Mouse (Mus musculus): ENCODE data around the gene Spib. TPM values are rescaled to one million over a fixed set of nuclear protein-coding genes. Genes with fewer than 3 reads are reported as not detected.

Spib gene
- polyA plus RNA-seq, 1 experiment from 2014 or later = not detected

DNA sequence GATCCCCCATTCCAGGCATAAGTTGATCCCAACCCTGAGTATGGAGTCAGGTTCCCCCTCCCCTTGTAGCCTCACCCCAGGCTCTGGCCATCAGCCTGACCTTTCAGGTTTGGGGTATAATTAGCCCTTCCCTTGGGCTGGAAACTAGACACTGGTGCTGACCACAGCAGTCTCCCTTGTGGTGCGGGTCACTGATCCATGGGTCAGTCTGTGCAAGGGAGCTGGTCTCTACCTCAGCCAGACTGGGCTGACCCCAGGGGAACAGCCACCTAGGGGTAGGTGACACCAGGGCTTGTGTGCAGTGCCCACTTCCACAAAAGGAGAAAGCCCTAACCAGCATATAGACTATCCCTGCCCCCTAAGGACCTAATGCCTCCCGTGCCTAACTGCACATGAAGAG is 8.8 kb downstream of the Spib start:
- Histone ChIP-seq H3K4me1 (ENCODE audit: control insufficient read depth, insufficient read depth, low read length) (peaks cover 5% of the 10 kb centered on the region; the same call in 1 of the 2 replicates), H3K9me3 (replicated peaks; ENCODE audit: control insufficient read depth, low read length) (no peaks in the 10 kb centered on the region), H3K9ac (ENCODE audit: low read length) (no peak overlapping the region), H3K27me3 (replicated peaks; ENCODE audit: control insufficient read depth, insufficient read depth, low read length) (peaks cover 12% of the 10 kb centered on the region; the same call in 1 of the 2 replicates), H3K27ac (ENCODE audit: low read depth, low read length) (no peak overlapping the region), H3K4me3 (ENCODE audit: low read depth, low read length) (no peak overlapping the region), H3K4me2 (ENCODE audit: low read length) (no peak overlapping the region), H3K36me3 (ENCODE audit: control insufficient read depth, insufficient read depth, low read length) (no peaks in the 10 kb centered on the region)
- 72% methylated on average over 2 of the region's 2 CpGs for WGBS
- DNase-seq (ENCODE audit: low spot score) (no peak), ATAC-seq (no peak)

DNA sequence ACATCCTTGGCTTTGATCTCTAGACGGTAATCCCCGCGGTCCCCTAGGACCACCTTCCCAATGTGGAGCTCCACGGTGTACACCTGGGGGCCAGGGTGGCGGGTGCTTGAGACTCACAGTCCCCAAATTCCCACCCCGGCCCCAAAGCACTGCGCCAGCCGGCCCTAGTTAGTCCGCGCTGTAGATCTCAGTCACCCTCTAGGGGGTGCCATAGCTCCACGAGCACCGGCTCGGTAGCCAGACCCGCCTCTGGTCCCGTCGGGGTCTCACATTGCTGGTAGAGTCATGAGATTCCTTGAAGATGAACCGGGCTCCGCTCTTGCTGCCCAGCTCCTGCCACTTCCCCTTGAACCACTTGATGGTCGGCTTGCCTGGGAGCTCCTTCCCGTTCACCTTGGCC is 10.2 kb downstream of the Spib start:
- H3K27me3 ChIP-seq (replicated peaks; ENCODE audit: control insufficient read depth, insufficient read depth, low read length) = peaks cover 12% of the 10 kb centered on the region; the same call in 1 of the 2 replicates

DNA sequence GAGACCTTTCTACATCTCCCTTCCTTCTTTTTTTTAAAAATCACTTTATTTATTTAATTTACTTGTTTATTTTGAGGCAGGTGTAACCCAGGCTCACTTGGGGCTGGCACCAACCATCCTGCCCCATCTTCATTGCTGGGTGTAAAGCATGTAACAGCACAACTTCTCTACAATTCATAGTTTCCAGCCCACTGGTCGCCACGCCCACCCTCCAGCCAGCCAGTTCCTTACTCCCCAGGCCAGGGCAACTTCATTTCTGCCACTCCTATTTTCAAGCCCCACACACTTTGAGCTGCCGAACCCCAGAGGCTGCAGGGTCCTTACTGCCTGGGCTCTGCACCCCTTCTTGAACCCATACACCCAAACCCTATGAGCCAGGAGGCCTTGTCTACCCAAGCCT is 10.9 kb downstream of the Spib start:
- H3K9me3 ChIP-seq (replicated peaks; ENCODE audit: control insufficient read depth, low read length) = no peaks in the 10 kb centered on the region
- DNase-seq (ENCODE audit: low spot score) (no peak), ATAC-seq (no peak)
- no peak overlapping the region for H3K27ac ChIP-seq (ENCODE audit: low read depth, low read length)
- H3K4me3 ChIP-seq (ENCODE audit: low read depth, low read length) = no peak overlapping the region
- peaks cover 11% of the 10 kb centered on the region; the same call in 1 of the 2 replicates for H3K27me3 ChIP-seq (replicated peaks; ENCODE audit: control insufficient read depth, insufficient read depth, low read length)
- H3K36me3 ChIP-seq (ENCODE audit: control insufficient read depth, insufficient read depth, low read length) = no peaks in the 10 kb centered on the region
- peaks cover 3% of the 10 kb centered on the region; the same call in 1 of the 2 replicates for H3K4me1 ChIP-seq (ENCODE audit: control insufficient read depth, insufficient read depth, low read length)
- H3K9ac ChIP-seq (ENCODE audit: low read length) = no peak overlapping the region
- 55% methylated on average over 3 of the region's 3 CpGs for WGBS
- H3K4me2 ChIP-seq (ENCODE audit: low read length) = no peak overlapping the region

More for the DNA sequence above, 10.2 kb downstream of the Spib start:
- Histone ChIP-seq H3K36me3 (ENCODE audit: control insufficient read depth, insufficient read depth, low read length) (no peaks in the 10 kb centered on the region), H3K27ac (ENCODE audit: low read depth, low read length) (no peak overlapping the region), H3K4me3 (ENCODE audit: low read depth, low read length) (no peak overlapping the region), H3K4me1 (ENCODE audit: control insufficient read depth, insufficient read depth, low read length) (peaks cover 3% of the 10 kb centered on the region; the same call in 1 of the 2 replicates), H3K4me2 (ENCODE audit: low read length) (peak overlapping the region; percentile 37), H3K9ac (ENCODE audit: low read length) (no peak overlapping the region), H3K9me3 (replicated peaks; ENCODE audit: control insufficient read depth, low read length) (no peaks in the 10 kb centered on the region)
- ATAC-seq = peak; percentile 79
- peak; percentile 76 for DNase-seq (ENCODE audit: low spot score)
- WGBS = 2% methylated on average over 20 of the region's 20 CpGs

DNA sequence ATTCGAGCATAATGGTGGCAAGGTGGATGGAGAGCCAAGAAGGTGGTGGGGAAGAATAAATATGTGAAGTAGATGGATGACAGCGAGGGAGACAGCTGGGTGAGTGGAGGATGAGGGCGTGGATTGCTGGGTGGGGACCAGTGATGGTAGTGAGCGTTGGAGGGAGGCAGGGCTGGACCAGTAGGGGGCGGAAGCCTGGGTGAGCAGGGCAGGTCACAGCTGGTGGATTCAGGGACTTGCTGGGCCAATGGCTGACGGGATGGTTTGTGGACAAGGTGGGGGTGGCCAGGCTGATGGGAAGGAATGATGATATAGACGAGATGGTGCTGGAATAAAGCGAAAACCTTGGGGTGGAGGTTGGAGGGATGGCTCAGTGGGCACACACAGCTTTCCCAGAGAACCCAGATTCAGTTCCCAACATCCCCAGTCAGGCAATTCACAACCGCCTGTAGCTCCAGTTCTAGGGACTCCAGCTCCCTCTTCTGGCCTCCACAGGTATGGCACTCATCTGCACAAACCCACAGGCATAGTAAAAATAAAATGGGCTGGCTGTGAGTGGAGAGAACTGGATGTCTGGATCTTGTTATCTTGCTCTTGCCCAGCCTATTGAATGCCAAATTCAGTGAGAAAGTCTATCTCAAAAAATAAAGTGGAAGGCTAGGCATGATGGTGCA is 12.5 kb downstream of the Spib start:
- peaks cover 8% of the 10 kb centered on the region; the same call in 1 of the 2 replicates for H3K27me3 ChIP-seq (replicated peaks; ENCODE audit: control insufficient read depth, insufficient read depth, low read length)
- 72% methylated on average over 9 of the region's 9 CpGs for WGBS
- no peaks in the 10 kb centered on the region for H3K9me3 ChIP-seq (replicated peaks; ENCODE audit: control insufficient read depth, low read length)
- ATAC-seq (no peak), DNase-seq (ENCODE audit: low spot score) (no peak)
- no peak overlapping the region for H3K27ac ChIP-seq (ENCODE audit: low read depth, low read length)
- H3K4me1 ChIP-seq (ENCODE audit: control insufficient read depth, insufficient read depth, low read length) = peaks cover 3% of the 10 kb centered on the region; the same call in 1 of the 2 replicates
- H3K9ac ChIP-seq (ENCODE audit: low read length) = no peak overlapping the region
- no peak overlapping the region for H3K4me2 ChIP-seq (ENCODE audit: low read length)
- no peaks in the 10 kb centered on the region for H3K36me3 ChIP-seq (ENCODE audit: control insufficient read depth, insufficient read depth, low read length)
- H3K4me3 ChIP-seq (ENCODE audit: low read depth, low read length) = no peak overlapping the region

DNA sequence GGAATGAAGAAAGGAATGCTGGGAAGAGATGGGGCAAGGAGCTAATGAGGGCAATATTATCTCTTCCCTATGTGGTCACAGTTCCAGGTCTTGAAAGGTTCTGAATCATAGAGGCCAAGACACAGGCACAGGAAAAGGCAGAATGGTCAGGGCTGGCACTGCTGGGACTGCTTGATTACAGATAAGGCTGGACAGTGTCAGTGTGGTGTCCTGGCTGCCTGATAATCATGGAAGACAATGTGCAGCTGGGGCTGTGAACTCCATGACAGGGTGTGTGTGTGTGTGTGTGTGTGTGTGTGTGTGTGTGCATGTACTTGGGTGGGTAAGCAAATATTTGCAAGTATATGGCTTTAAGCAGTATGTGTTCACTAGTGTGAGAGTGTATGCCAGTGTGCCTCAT is 24.4 kb downstream of the Spib start:
- Histone ChIP-seq H3K4me3 (ENCODE audit: low read depth, low read length) (no peak overlapping the region), H3K4me1 (ENCODE audit: control insufficient read depth, insufficient read depth, low read length) (no peaks in the 10 kb centered on the region), H3K27ac (ENCODE audit: low read depth, low read length) (no peak overlapping the region), H3K4me2 (ENCODE audit: low read length) (no peak overlapping the region), H3K9me3 (replicated peaks; ENCODE audit: control insufficient read depth, low read length) (no peaks in the 10 kb centered on the region), H3K9ac (ENCODE audit: low read length) (no peak overlapping the region), H3K36me3 (ENCODE audit: control insufficient read depth, insufficient read depth, low read length) (no peaks in the 10 kb centered on the region), H3K27me3 (replicated peaks; ENCODE audit: control insufficient read depth, insufficient read depth, low read length) (no peaks in the 10 kb centered on the region)
- no peak for ATAC-seq
- DNase-seq (ENCODE audit: low spot score) = no peak

DNA sequence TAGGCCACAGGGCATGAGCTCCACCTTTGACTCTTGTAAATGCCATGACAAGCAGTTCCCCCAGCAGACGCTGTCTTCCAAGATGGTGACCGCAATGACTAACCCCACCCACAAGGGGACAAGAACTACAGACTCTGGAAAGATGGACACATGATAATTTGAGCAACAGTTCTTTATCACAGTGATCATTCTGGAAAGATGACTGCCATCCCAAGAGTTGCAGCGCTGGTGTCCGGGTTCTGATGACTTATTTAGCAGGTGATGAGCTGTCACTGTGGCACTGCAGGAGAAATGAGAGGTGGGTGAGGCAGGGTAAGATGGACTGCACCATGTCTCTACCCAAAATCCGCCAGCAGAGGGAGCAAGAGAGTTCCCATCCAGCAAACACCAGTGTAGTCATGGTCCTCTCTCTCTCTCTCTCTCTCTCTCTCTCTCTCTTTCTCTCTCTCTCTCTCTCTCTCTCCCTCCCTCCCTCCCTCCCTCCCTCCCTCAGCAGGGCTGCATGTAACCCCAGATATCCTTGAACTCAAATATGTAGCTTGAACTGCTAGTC is 30.2 kb downstream of the Spib start:
- H3K4me1 ChIP-seq (ENCODE audit: control insufficient read depth, insufficient read depth, low read length) = peaks cover 6% of the 10 kb centered on the region; the same call in 1 of the 2 replicates
- WGBS = 30% methylated on average over 5 of the region's 5 CpGs
- no peak overlapping the region for H3K9ac ChIP-seq (ENCODE audit: low read length)
- no peaks in the 10 kb centered on the region for H3K27me3 ChIP-seq (replicated peaks; ENCODE audit: control insufficient read depth, insufficient read depth, low read length)
- no peak overlapping the region for H3K27ac ChIP-seq (ENCODE audit: low read depth, low read length)
- no peaks in the 10 kb centered on the region for H3K36me3 ChIP-seq (ENCODE audit: control insufficient read depth, insufficient read depth, low read length)
- ATAC-seq (peak; percentile 66), DNase-seq (ENCODE audit: low spot score) (peak; percentile 77)
- no peaks in the 10 kb centered on the region for H3K9me3 ChIP-seq (replicated peaks; ENCODE audit: control insufficient read depth, low read length)
- no peak overlapping the region for H3K4me3 ChIP-seq (ENCODE audit: low read depth, low read length)
- no peak overlapping the region for H3K4me2 ChIP-seq (ENCODE audit: low read length)

DNA sequence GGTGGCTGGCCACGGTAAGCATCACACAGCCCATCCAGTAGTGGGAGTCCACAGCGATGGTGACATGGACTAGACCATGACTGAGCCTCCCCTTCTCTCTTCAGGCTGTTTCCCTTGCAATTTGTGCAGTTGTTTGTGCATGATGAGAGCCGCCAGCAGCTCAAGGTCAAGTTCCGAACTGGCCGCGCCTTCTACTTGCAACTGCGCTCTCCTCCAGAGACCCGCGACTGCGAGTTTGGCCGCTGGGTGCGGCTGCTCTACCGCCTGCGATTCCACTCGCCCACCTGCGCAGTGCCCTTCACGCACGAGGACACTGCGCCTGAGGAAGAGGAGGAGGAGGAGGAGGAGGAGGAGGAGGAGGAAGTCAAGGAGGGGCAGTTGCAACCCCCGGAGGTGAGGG is 31.8 kb downstream of the Spib start:
- Histone ChIP-seq H3K4me3 (ENCODE audit: low read depth, low read length) (no peak overlapping the region), H3K36me3 (ENCODE audit: control insufficient read depth, insufficient read depth, low read length) (no peaks in the 10 kb centered on the region), H3K27ac (ENCODE audit: low read depth, low read length) (no peak overlapping the region), H3K27me3 (replicated peaks; ENCODE audit: control insufficient read depth, insufficient read depth, low read length) (no peaks in the 10 kb centered on the region), H3K4me2 (ENCODE audit: low read length) (no peak overlapping the region), H3K9me3 (replicated peaks; ENCODE audit: control insufficient read depth, low read length) (no peaks in the 10 kb centered on the region), H3K9ac (ENCODE audit: low read length) (no peak overlapping the region), H3K4me1 (ENCODE audit: control insufficient read depth, insufficient read depth, low read length) (peaks cover 13% of the 10 kb centered on the region)
- no peak for ATAC-seq
- WGBS = 66% methylated on average over 20 of the region's 20 CpGs
- DNase-seq (ENCODE audit: low spot score) = no peak

DNA sequence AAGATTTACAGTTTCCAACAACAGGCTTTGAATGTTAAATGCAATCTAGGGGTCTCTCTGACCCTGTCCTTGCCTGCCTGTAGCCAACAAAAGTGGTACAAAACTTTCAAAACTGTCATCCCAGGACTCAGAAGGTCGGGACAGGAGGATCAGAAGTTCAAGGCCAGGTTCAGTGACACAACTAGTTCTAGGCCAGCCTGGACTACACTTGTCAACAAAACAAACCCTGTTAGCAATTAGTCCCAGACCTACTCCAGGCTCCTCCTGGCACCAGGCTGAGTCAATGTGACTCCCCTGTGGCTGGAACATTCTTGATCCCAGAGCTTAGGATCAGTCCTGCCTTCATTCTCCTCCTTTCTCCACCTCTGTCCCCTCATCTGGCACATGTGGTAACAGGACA is 32.9 kb downstream of the Spib start:
- H3K27ac ChIP-seq (ENCODE audit: low read depth, low read length) = no peak overlapping the region
- H3K4me1 ChIP-seq (ENCODE audit: control insufficient read depth, insufficient read depth, low read length) = peaks cover 21% of the 10 kb centered on the region
- H3K9ac ChIP-seq (ENCODE audit: low read length) = no peak overlapping the region
- no peak for DNase-seq (ENCODE audit: low spot score)
- H3K4me3 ChIP-seq (ENCODE audit: low read depth, low read length) = no peak overlapping the region
- WGBS = 88% methylated on average over 1 of the region's 1 CpGs
- no peaks in the 10 kb centered on the region for H3K27me3 ChIP-seq (replicated peaks; ENCODE audit: control insufficient read depth, insufficient read depth, low read length)
- H3K9me3 ChIP-seq (replicated peaks; ENCODE audit: control insufficient read depth, low read length) = no peaks in the 10 kb centered on the region
- H3K36me3 ChIP-seq (ENCODE audit: control insufficient read depth, insufficient read depth, low read length) = 0 out of 2 replicates have a peak, but pooled peaks cover 9% of the 10 kb centered on the region
- H3K4me2 ChIP-seq (ENCODE audit: low read length) = no peak overlapping the region
- no peak for ATAC-seq

DNA sequence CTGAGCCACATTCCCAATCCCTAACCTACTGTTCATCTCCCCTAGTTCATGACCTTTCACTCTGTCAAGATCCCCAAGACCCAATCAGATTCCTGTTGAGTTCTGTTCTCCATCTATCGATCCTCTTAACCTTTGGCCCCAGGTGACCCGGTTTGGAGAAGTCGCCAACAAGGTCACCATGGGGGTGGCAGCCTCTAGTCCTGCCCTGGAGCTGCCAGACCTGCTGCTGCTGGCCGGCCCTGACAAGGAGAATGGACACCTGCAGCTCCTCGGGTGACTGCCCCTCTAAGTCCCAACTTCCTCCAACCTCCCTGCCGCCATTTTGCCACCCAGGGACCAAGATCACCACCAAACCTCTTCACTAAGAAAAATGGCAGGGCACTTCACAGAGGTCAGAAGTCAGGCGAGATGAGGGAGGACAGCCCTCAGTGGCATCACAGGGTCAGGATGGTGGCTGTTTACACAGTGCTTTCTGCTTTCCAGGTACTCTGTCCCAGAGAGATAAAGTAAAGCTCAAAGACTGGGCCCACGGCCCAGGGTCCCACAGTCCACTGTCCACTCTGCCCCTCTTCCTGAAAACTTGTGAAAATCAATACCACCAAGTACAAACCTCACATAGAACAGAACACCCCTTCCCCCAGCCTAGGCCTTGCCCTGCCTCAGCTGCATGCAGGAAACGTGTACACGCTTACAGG is 34.4 kb downstream of the Spib start:
- H3K36me3 ChIP-seq (ENCODE audit: control insufficient read depth, insufficient read depth, low read length) = peaks cover 20% of the 10 kb centered on the region
- H3K9me3 ChIP-seq (replicated peaks; ENCODE audit: control insufficient read depth, low read length) = no peaks in the 10 kb centered on the region
- no peaks in the 10 kb centered on the region for H3K27me3 ChIP-seq (replicated peaks; ENCODE audit: control insufficient read depth, insufficient read depth, low read length)
- H3K4me3 ChIP-seq (ENCODE audit: low read depth, low read length) = peak overlapping the region; percentile 73
- peaks cover 21% of the 10 kb centered on the region for H3K4me1 ChIP-seq (ENCODE audit: control insufficient read depth, insufficient read depth, low read length)
- peak overlapping the region; percentile 92 for H3K9ac ChIP-seq (ENCODE audit: low read length)
- 89% methylated on average over 10 of the region's 10 CpGs for WGBS
- peak overlapping the region; percentile 82 for H3K4me2 ChIP-seq (ENCODE audit: low read length)
- DNase-seq (ENCODE audit: low spot score) (no peak), ATAC-seq (no peak)
- no peak overlapping the region for H3K27ac ChIP-seq (ENCODE audit: low read depth, low read length)
